Mouse (Mus musculus): ENCODE results near the gene Mcur1. TPM values are rescaled to one million over a fixed set of nuclear protein-coding genes. Genes with fewer than 3 reads are reported as not detected.

Gene Mcur1
- total RNA-seq (2023) = 24.8 TPM

GRCm38 (mm10) chr13:43559711-43560457, at the start of gene Mcur1:
Gene Mcur1, minus strand, starts transcription at chr13:43560191.

Other genes starting within 250 kb of the Mcur1 start
- 8.5 TPM for gene Sirt5, start 194.7 kb downstream of the Mcur1 start, total RNA-seq (2023)
- gene Nol7, start 161.8 kb downstream of the Mcur1 start, total RNA-seq (2023) = 161 TPM
- 138 TPM for gene Ranbp9, start 78.9 kb downstream of the Mcur1 start, total RNA-seq (2023)
- gene Rnf182, start 55.5 kb upstream of the Mcur1 start, total RNA-seq (2023) = not detected
- 48.6 TPM for gene Cd83, start 224.6 kb upstream of the Mcur1 start, total RNA-seq (2023)

Measured in CD4-positive naive resting alpha-beta T cell, adult 76 days (primary cell).